Mouse (Mus musculus) activated CD4-positive, CD25-positive, alpha-beta regulatory T cell (primary cell): ENCODE measurements around the gene Col4a4. TPM values are rescaled to one million over a fixed set of nuclear protein-coding genes. Genes with fewer than 3 reads are reported as not detected.

ENCODE experiments used
- polyA plus RNA-seq, 2 experiments: library from polyadenylated mRNA; unstranded; fragments of 100-300 nt; shearing (Covaris generic); gene quantifications; one replicate each; pipeline ENCODE4 v1.2.1; 2017

The Col4a4 gene
- under 1 TPM; 0.04 to 0.12 TPM for polyA plus RNA-seq

DNA sequence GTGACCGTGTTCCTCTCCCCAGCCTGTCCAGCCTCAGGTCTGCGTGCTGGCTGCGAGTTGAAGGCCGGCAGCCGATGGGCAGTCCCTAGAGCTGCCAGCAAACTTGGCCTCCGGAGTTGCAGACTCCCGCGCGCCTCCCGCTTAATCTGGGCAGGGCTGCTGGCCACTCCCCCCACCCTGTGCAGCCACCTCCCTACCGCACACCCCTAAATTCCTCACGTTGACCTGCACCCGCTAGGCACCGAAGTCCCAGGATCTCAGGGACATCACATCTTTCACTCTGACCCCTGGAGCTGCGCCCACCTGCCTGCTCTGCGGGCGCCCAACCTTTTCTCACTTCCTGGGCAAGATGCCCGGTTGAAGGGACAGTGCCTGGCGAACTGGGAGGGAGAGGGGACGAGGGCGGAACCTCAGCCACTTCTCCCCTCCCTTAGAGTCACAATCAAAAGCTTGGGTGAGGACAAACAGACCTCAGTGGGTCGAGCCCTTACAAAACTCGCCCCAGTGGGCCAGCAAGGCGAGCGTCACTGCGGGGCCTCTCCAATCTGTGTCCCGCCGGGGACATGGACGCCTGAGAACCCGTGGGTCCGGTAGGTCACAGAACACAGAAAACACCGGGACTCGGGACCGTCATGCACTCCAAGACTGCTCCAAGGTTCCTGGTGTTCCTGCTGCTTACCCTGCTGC, at the start of gene Col4a4, which contains the start of gene Col4a3:
Gene Col4a4 (minus strand): TSS at position 137 of the 687 bp plus-strand sequence.
Gene Col4a3 (plus strand): TSS at position 209 of the 687 bp plus-strand sequence.

Other genes starting within 250 kb of the Col4a4 start
- gene Col4a3, start 72 bp upstream of the Col4a4 start, polyA plus RNA-seq = under 1 TPM; 0.02 to 0.27 TPM
- 100 to 1,000 TPM; 180 to 260 TPM for gene Mff, start 138.0 kb upstream of the Col4a4 start, polyA plus RNA-seq
- gene Tm4sf20, start 181.6 kb upstream of the Col4a4 start, polyA plus RNA-seq = under 1 TPM; 0.42 to 0.57 TPM
- gene Gm47791, start 184.4 kb upstream of the Col4a4 start, polyA plus RNA-seq = not detected